Mouse (Mus musculus): Measurements from ENCODE around the gene Ppwd1. TPM values are rescaled to one million over a fixed set of nuclear protein-coding genes. Genes with fewer than 3 reads are reported as not detected.

The Ppwd1 gene
- total RNA-seq, 1 experiment: 26.2 TPM

GRCm38 (mm10) chr13:104176874-104177273 is 51.8 kb downstream of the Ppwd1 start:
- no peak for TF ChIP-seq ZNF384 (IDR thresholded peaks at IDR 0.05; ENCODE audit: low read depth, low read length)
- no peak for TF ChIP-seq HCFC1 (IDR thresholded peaks at IDR 0.05; ENCODE audit: borderline replicate concordance, insufficient read depth, low read length)
- no peak for TF ChIP-seq ZC3H11A (IDR thresholded peaks at IDR 0.05; ENCODE audit: borderline replicate concordance, low read depth, low read length)
- TF ChIP-seq MAFK (IDR thresholded peaks at IDR 0.05; ENCODE audit: insufficient read depth, low read depth, low read length): no peak
- no peak for TF ChIP-seq CHD2 (IDR thresholded peaks at IDR 0.05; ENCODE audit: low read depth, low read length)

GRCm38 (mm10) chr13:104172498-104172897 is 56.1 kb downstream of the Ppwd1 start:
- no peaks in the 10 kb centered on the region for H3K9me3 ChIP-seq (ENCODE audit: control insufficient read depth, insufficient read depth, low read depth, low read length)
- H3K9ac ChIP-seq (ENCODE audit: insufficient read depth, low read depth, low read length, poor library complexity, severe bottlenecking): no peak overlapping the region; the same call in 1 of the 2 replicates
- H3K36me3 ChIP-seq (ENCODE audit: control insufficient read depth, insufficient read depth, low read length, poor library complexity, severe bottlenecking): peaks cover 5% of the 10 kb centered on the region
- no peak for DNase-seq (ENCODE audit: low read depth, low spot score)
- TF ChIP-seq CHD2 (IDR thresholded peaks at IDR 0.05; ENCODE audit: low read depth, low read length) (no peak), HCFC1 (IDR thresholded peaks at IDR 0.05; ENCODE audit: borderline replicate concordance, insufficient read depth, low read length) (no peak), ZNF384 (IDR thresholded peaks at IDR 0.05; ENCODE audit: low read depth, low read length) (no peak), ZC3H11A (IDR thresholded peaks at IDR 0.05; ENCODE audit: borderline replicate concordance, low read depth, low read length) (no peak), MAFK (IDR thresholded peaks at IDR 0.05; ENCODE audit: insufficient read depth, low read depth, low read length) (no peak)
- in situ Hi-C loops (cut with MboI; ENCODE audit: low sequenced_read_pairs in 2 of 2, unreplicated experiment in 2 of 2): no loop called here
- H3K27ac ChIP-seq (ENCODE audit: insufficient read depth, low read depth, low read length, poor library complexity, severe bottlenecking): no peak overlapping the region
- peaks cover 2 to 6% of the 10 kb centered on the region in 2 experiments; a peak in 2 of 4 replicates for H3K4me1 ChIP-seq (ENCODE audit: control insufficient read depth in 2 of 2, insufficient read depth in 2 of 2, low read length in 2 of 2, poor library complexity in 1 of 2)
- H3K4me3 ChIP-seq (ENCODE audit: insufficient read depth in 1 of 2, low read depth in 1 of 2, low read length in 2 of 2, poor library complexity in 1 of 2, severe bottlenecking in 1 of 2): no peak overlapping the region

More at GRCm38 (mm10) chr13:104176874-104177273, 51.8 kb downstream of the Ppwd1 start:
- H3K9me3 ChIP-seq (ENCODE audit: control insufficient read depth, insufficient read depth, low read depth, low read length): no peaks in the 10 kb centered on the region
- H3K4me1 ChIP-seq (ENCODE audit: control insufficient read depth in 2 of 2, insufficient read depth in 2 of 2, low read length in 2 of 2, poor library complexity in 1 of 2): peaks cover 2 to 5% of the 10 kb centered on the region in 2 experiments; a peak in 2 of 4 replicates
- DNase-seq (ENCODE audit: low read depth, low spot score): no peak
- H3K9ac ChIP-seq (ENCODE audit: insufficient read depth, low read depth, low read length, poor library complexity, severe bottlenecking): peak overlapping the region; percentile 43; the same call in 1 of the 2 replicates
- H3K27ac ChIP-seq (ENCODE audit: insufficient read depth, low read depth, low read length, poor library complexity, severe bottlenecking): no peak overlapping the region
- in situ Hi-C loops (cut with MboI; ENCODE audit: low sequenced_read_pairs in 2 of 2, unreplicated experiment in 2 of 2): no loop called here
- peaks cover 3% of the 10 kb centered on the region for H3K36me3 ChIP-seq (ENCODE audit: control insufficient read depth, insufficient read depth, low read length, poor library complexity, severe bottlenecking)
- peak overlapping the region; percentile 60 to 84 for H3K4me3 ChIP-seq (ENCODE audit: insufficient read depth in 1 of 2, low read depth in 1 of 2, low read length in 2 of 2, poor library complexity in 1 of 2, severe bottlenecking in 1 of 2)

GRCm38 (mm10) chr13:104171711-104172110 is 56.9 kb downstream of the Ppwd1 start:
- H3K27ac ChIP-seq (ENCODE audit: insufficient read depth, low read depth, low read length, poor library complexity, severe bottlenecking): no peak overlapping the region
- peaks cover 2 to 6% of the 10 kb centered on the region in 2 experiments; a peak in 2 of 4 replicates for H3K4me1 ChIP-seq (ENCODE audit: control insufficient read depth in 2 of 2, insufficient read depth in 2 of 2, low read length in 2 of 2, poor library complexity in 1 of 2)
- TF ChIP-seq CHD2 (IDR thresholded peaks at IDR 0.05; ENCODE audit: low read depth, low read length) (no peak), HCFC1 (IDR thresholded peaks at IDR 0.05; ENCODE audit: borderline replicate concordance, insufficient read depth, low read length) (no peak), ZNF384 (IDR thresholded peaks at IDR 0.05; ENCODE audit: low read depth, low read length) (no peak), MAFK (IDR thresholded peaks at IDR 0.05; ENCODE audit: insufficient read depth, low read depth, low read length) (no peak), ZC3H11A (IDR thresholded peaks at IDR 0.05; ENCODE audit: borderline replicate concordance, low read depth, low read length) (no peak)
- DNase-seq (ENCODE audit: low read depth, low spot score): no peak
- H3K4me3 ChIP-seq (ENCODE audit: insufficient read depth in 1 of 2, low read depth in 1 of 2, low read length in 2 of 2, poor library complexity in 1 of 2, severe bottlenecking in 1 of 2): no peak overlapping the region
- in situ Hi-C loops (cut with MboI; ENCODE audit: low sequenced_read_pairs in 2 of 2, unreplicated experiment in 2 of 2): no loop called here
- H3K36me3 ChIP-seq (ENCODE audit: control insufficient read depth, insufficient read depth, low read length, poor library complexity, severe bottlenecking): peaks cover 5% of the 10 kb centered on the region
- no peaks in the 10 kb centered on the region for H3K9me3 ChIP-seq (ENCODE audit: control insufficient read depth, insufficient read depth, low read depth, low read length)
- no peak overlapping the region for H3K9ac ChIP-seq (ENCODE audit: insufficient read depth, low read depth, low read length, poor library complexity, severe bottlenecking)

- no peaks in the 10 kb centered on the region for H3K4me1 ChIP-seq (ENCODE audit: control insufficient read depth in 2 of 2, insufficient read depth in 2 of 2, low read length in 2 of 2, poor library complexity in 1 of 2)
- H3K4me3 ChIP-seq (ENCODE audit: insufficient read depth in 1 of 2, low read depth in 1 of 2, low read length in 2 of 2, poor library complexity in 1 of 2, severe bottlenecking in 1 of 2): no peak overlapping the region
- TF ChIP-seq HCFC1 (IDR thresholded peaks at IDR 0.05; ENCODE audit: borderline replicate concordance, insufficient read depth, low read length) (no peak), CHD2 (IDR thresholded peaks at IDR 0.05; ENCODE audit: low read depth, low read length) (no peak), ZC3H11A (IDR thresholded peaks at IDR 0.05; ENCODE audit: borderline replicate concordance, low read depth, low read length) (no peak), ZNF384 (IDR thresholded peaks at IDR 0.05; ENCODE audit: low read depth, low read length) (no peak)
- in situ Hi-C loops (cut with MboI; ENCODE audit: low sequenced_read_pairs in 2 of 2, unreplicated experiment in 2 of 2): no loop called here
- no peaks in the 10 kb centered on the region for H3K9me3 ChIP-seq (ENCODE audit: control insufficient read depth, insufficient read depth, low read depth, low read length)
- no peak overlapping the region for H3K27ac ChIP-seq (ENCODE audit: insufficient read depth, low read depth, low read length, poor library complexity, severe bottlenecking)
- DNase-seq (ENCODE audit: low read depth, low spot score): no peak
- H3K36me3 ChIP-seq (ENCODE audit: control insufficient read depth, insufficient read depth, low read length, poor library complexity, severe bottlenecking): peaks cover 9% of the 10 kb centered on the region
- H3K9ac ChIP-seq (ENCODE audit: insufficient read depth, low read depth, low read length, poor library complexity, severe bottlenecking): no peak overlapping the region
These were observed 73.0 kb downstream of the Ppwd1 start for GRCm38 (mm10) chr13:104155686-104156085.

Other genes starting within 250 kb of the Ppwd1 start
- 24.2 and 25.1 TPM in 2 replicates for gene Nln, start 119.2 kb downstream of the Ppwd1 start, total RNA-seq (2012; rRNA removed)
- gene Sgtb, start 119.1 kb downstream of the Ppwd1 start, total RNA-seq (2012; rRNA removed): 6.2 and 10.0 TPM in 2 replicates
- gene Trappc13, start 50.4 kb downstream of the Ppwd1 start, total RNA-seq (2012; rRNA removed): 40.8 and 59.0 TPM in 2 replicates
- 16.3 and 18.9 TPM in 2 replicates for gene Trim23, start 50.0 kb downstream of the Ppwd1 start, total RNA-seq (2012; rRNA removed)
- gene Cenpk, start 232 bp downstream of the Ppwd1 start, total RNA-seq (2012; rRNA removed): 6.9 and 13.5 TPM in 2 replicates
- 0.16 and 0.98 TPM in 2 replicates for gene Adamts6, start 59.0 kb upstream of the Ppwd1 start, total RNA-seq (2012; rRNA removed)